Mouse (Mus musculus): Measurements from ENCODE around the gene Irs1.

DNA sequence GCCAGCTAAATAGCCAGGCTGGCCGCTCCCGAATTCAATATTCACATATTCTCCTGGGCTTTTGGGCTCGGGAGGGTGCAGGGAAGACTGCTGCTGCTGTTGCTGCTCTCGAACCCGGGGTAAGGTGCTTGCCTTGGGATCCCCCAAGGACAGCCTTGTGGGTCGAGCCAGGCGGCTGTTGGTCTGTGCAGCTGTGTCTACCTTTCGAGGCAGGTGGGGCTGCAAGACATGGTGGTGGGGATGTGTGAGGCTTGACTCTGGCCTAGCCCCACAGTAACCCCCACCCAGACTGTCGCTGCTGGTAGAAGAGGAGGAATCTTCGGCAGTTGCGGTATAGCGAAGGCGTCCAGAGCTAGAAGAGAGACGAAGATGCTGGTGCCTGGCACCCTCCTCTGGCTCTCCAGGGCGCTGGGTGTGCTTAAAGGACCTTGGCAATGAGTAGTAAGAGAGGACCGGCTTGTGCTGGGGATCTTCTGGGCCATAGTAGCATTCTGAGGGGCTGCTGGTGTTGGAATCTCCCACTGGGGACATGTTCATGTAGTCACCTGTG is 3.4 kb downstream of the Irs1 start:
- TF ChIP-seq CTCF (IDR thresholded peaks at IDR 0.05; ENCODE audit: insufficient read depth, low read length) (no peak), POLR2A (IDR thresholded peaks at IDR 0.05; ENCODE audit: borderline replicate concordance, extremely low read depth, low read depth, low read length) (no peak)
